Mouse (Mus musculus) intestine, embryonic 16.5 days (tissue): ENCODE results near the gene Crisp3. TPM values are rescaled to one million over a fixed set of nuclear protein-coding genes. Genes with fewer than 3 reads are reported as not detected.
"Not testable (repeated sequence)": the region's sequence is repeated elsewhere in the genome, so short reads cannot be mapped to it uniquely, and the experiment has no call there.

Source experiments
- ATAC-seq: fragments of 200-750 bp; cut with Nextera tagmentation; 2 replicates; pipeline ENCODE4 v1.8.0; 2017; ENCODE audit warnings: moderate TSS enrichment, moderate library complexity
- H3K27ac ChIP-seq: fragments of 300-500 bp; sonication (generic); 2 replicates; pipeline ENCODE4 v1.5.1; 2014; ENCODE audit warnings: mild to moderate bottlenecking, low read length
- H3K27me3 ChIP-seq: fragments of 300-500 bp; sonication (generic); replicated peaks from 2 replicates; pipeline ENCODE4 v1.6.1; 2014; ENCODE audit warnings: low read length, control low read depth, mixed read lengths; ENCODE audit not compliant: control insufficient read depth, insufficient read depth
- H3K36me3 ChIP-seq: fragments of 300-500 bp; sonication (generic); 2 replicates; pipeline ENCODE4 v1.6.1; 2014; ENCODE audit warnings: low read length, control low read depth; ENCODE audit not compliant: control insufficient read depth, insufficient read depth
- H3K4me1 ChIP-seq: fragments of 300-500 bp; sonication (generic); 2 replicates; pipeline ENCODE4 v1.6.1; 2014; ENCODE audit warnings: low read length, control low read depth, mixed read lengths; ENCODE audit not compliant: control insufficient read depth, insufficient read depth
- H3K4me2 ChIP-seq: fragments of 300-500 bp; sonication (generic); 2 replicates; pipeline ENCODE4 v1.6.1; 2014; ENCODE audit warnings: low read depth, low read length, control low read depth
- H3K4me3 ChIP-seq: fragments of 300-500 bp; sonication (generic); 2 replicates; pipeline ENCODE4 v1.5.1; 2014; ENCODE audit warnings: mild to moderate bottlenecking, low read length
- H3K9ac ChIP-seq: fragments of 300-500 bp; sonication (generic); 2 replicates; pipeline ENCODE4 v1.6.1; 2014; ENCODE audit warnings: low read depth, low read length
- H3K9me3 ChIP-seq: fragments of 300-500 bp; sonication (generic); 2 replicates; pipeline ENCODE4 v1.6.1; 2016; ENCODE audit warnings: low read length, control low read depth; ENCODE audit not compliant: control insufficient read depth
- WGBS: fragments of 180-500 bp; shearing (Covaris S2); extraction: QIAGEN DNeasy Blood & Tissue Kit; methylation state at CpG from one replicate; pipeline ENCODE4 v1.1.7; 2014; 5-methylcytosine and 5-hydroxymethylcytosine counted together
- polyA plus RNA-seq: library from polyadenylated mRNA; unstranded; fragments of >200 nt; fragmentation: Nextera tagmentation; extraction: Ambion mirVana; gene quantifications from 2 replicates; pipeline ENCODE4 v1.2.1, GENCODE M21; 2015

Gene Crisp3
- not detected in 2 replicates for polyA plus RNA-seq

GRCm38 (mm10) chr17:40242135-40242534 is at the start of gene Crisp3:
Gene Crisp3 (minus strand): TSS chr17:40242288.
- H3K9ac ChIP-seq: no peak within 1 kb of the TSS
- H3K4me3 ChIP-seq: no peak within 1 kb of the TSS
- H3K36me3 ChIP-seq: no peaks in the 10 kb centered on the region
- H3K27ac ChIP-seq: no peak within 1 kb of the TSS
- no peak for ATAC-seq
- no peaks in the 10 kb centered on the region for H3K27me3 ChIP-seq
- no peak within 1 kb of the TSS for H3K4me2 ChIP-seq
- no peaks in the 10 kb centered on the region for H3K4me1 ChIP-seq
- H3K9me3 ChIP-seq: no peaks in the 10 kb centered on the region

GRCm38 (mm10) chr17:40285435-40285834 is 43.3 kb upstream of the Crisp3 start:
- Histone ChIP-seq H3K27me3 (no peaks in the 10 kb centered on the region), H3K9me3 (no peaks in the 10 kb centered on the region), H3K4me3 (no peak overlapping the region), H3K4me2 (no peak overlapping the region), H3K27ac (no peak overlapping the region), H3K4me1 (no peaks in the 10 kb centered on the region), H3K36me3 (no peaks in the 10 kb centered on the region), H3K9ac (no peak overlapping the region)
- WGBS: 72% methylated on average over 2 of the region's 2 CpGs
- ATAC-seq: no peak

- H3K4me2 ChIP-seq: no peak overlapping the region
- no peak overlapping the region for H3K9ac ChIP-seq
- no peaks in the 10 kb centered on the region for H3K36me3 ChIP-seq
- no peaks in the 10 kb centered on the region for H3K4me1 ChIP-seq
- 68% methylated on average over 1 of the region's 1 CpGs for WGBS
- ATAC-seq: no peak
- H3K4me3 ChIP-seq: no peak overlapping the region
- H3K9me3 ChIP-seq: no peaks in the 10 kb centered on the region
- no peak overlapping the region for H3K27ac ChIP-seq
- no peaks in the 10 kb centered on the region for H3K27me3 ChIP-seq
Observed at GRCm38 (mm10) chr17:40275519-40275918, 33.4 kb upstream of the Crisp3 start.

- Histone ChIP-seq H3K27ac (no peak overlapping the region), H3K4me1 (no peaks in the 10 kb centered on the region), H3K9me3 (no peaks in the 10 kb centered on the region), H3K27me3 (no peaks in the 10 kb centered on the region), H3K36me3 (no peaks in the 10 kb centered on the region), H3K9ac (no peak overlapping the region), H3K4me3 (no peak overlapping the region), H3K4me2 (no peak overlapping the region)
- no peak for ATAC-seq
- WGBS: 62% methylated on average over 1 of the region's 1 CpGs
Observed at GRCm38 (mm10) chr17:40274906-40275470, 32.9 kb upstream of the Crisp3 start.

GRCm38 (mm10) chr17:40252487-40252886 is 10.4 kb upstream of the Crisp3 start:
- Histone ChIP-seq H3K36me3 (no peaks in the 10 kb centered on the region), H3K4me2 (no peak overlapping the region), H3K4me1 (no peaks in the 10 kb centered on the region), H3K27ac (no peak overlapping the region), H3K4me3 (no peak overlapping the region), H3K9me3 (no peaks in the 10 kb centered on the region), H3K9ac (no peak overlapping the region), H3K27me3 (no peaks in the 10 kb centered on the region)
- ATAC-seq: no peak
- WGBS: 77% methylated on average over 1 of the region's 1 CpGs

GRCm38 (mm10) chr17:40208540-40208939 is 33.5 kb downstream of the Crisp3 start, which contains the start of gene Pgk2:
Gene Pgk2 (minus strand): TSS chr17:40208640.
- H3K36me3 ChIP-seq: no peaks in the 10 kb centered on the region
- 72% methylated on average over 4 of the region's 4 CpGs for WGBS
- no peak within 1 kb of the TSS for H3K27ac ChIP-seq
- H3K27me3 ChIP-seq: no peaks in the 10 kb centered on the region
- no peaks in the 10 kb centered on the region for H3K4me1 ChIP-seq
- no peaks in the 10 kb centered on the region for H3K9me3 ChIP-seq
- H3K4me2 ChIP-seq: no peak within 1 kb of the TSS
- no peak within 1 kb of the TSS for H3K4me3 ChIP-seq
- H3K9ac ChIP-seq: no peak within 1 kb of the TSS
- ATAC-seq: no peak

GRCm38 (mm10) chr17:40201803-40202202 is 40.3 kb downstream of the Crisp3 start:
- not testable (repeated sequence) for ATAC-seq, H3K9me3 ChIP-seq, H3K9ac ChIP-seq, H3K27me3 ChIP-seq, H3K4me3 ChIP-seq, H3K36me3 ChIP-seq, H3K27ac ChIP-seq, H3K4me2 ChIP-seq, H3K4me1 ChIP-seq

- not testable (repeated sequence) for H3K4me2 ChIP-seq, H3K9me3 ChIP-seq, H3K27me3 ChIP-seq, H3K9ac ChIP-seq, H3K4me1 ChIP-seq, ATAC-seq, H3K27ac ChIP-seq, H3K36me3 ChIP-seq, H3K4me3 ChIP-seq
- WGBS: 85% methylated on average over 4 of the region's 4 CpGs
Observed at GRCm38 (mm10) chr17:40190192-40190591, 51.9 kb downstream of the Crisp3 start.
